Mouse (Mus musculus) testis, postnatal 14 days (tissue): ENCODE data around the gene Adgrl3.
"Not testable (repeated sequence)": the region's sequence is repeated elsewhere in the genome, so short reads cannot be mapped to it uniquely, and the experiment has no call there.

Experiments used
- DNase-seq: peaks from one replicate; pipeline ENCODE4 v3.0.0; 2021; ENCODE audit warnings: low spot score

Gene Adgrl3

GRCm38 (mm10) chr5:81405582-81406143, 385.7 kb downstream of the Adgrl3 start:
- DNase-seq = no peak

- no peak for DNase-seq
These were observed 397.4 kb downstream of the Adgrl3 start for GRCm38 (mm10) chr5:81417326-81417725.

GRCm38 (mm10) chr5:81427393-81427792, 407.5 kb downstream of the Adgrl3 start:
- DNase-seq = no peak

- DNase-seq = no peak
These were observed 416.4 kb downstream of the Adgrl3 start for GRCm38 (mm10) chr5:81436375-81436774.

- no peak for DNase-seq
These were observed 422.2 kb downstream of the Adgrl3 start for GRCm38 (mm10) chr5:81442150-81442549.

- DNase-seq = no peak
These were observed 446.0 kb downstream of the Adgrl3 start for GRCm38 (mm10) chr5:81465971-81466370.

- no peak for DNase-seq
These were observed 454.7 kb downstream of the Adgrl3 start for GRCm38 (mm10) chr5:81474681-81475080.

GRCm38 (mm10) chr5:81475406-81475805, 455.5 kb downstream of the Adgrl3 start:
- no peak for DNase-seq

GRCm38 (mm10) chr5:81475971-81476606, 456.2 kb downstream of the Adgrl3 start:
- DNase-seq = no peak

- no peak for DNase-seq
These were observed 461.0 kb downstream of the Adgrl3 start for GRCm38 (mm10) chr5:81480911-81481310.

- no peak for DNase-seq
These were observed 464.0 kb downstream of the Adgrl3 start for GRCm38 (mm10) chr5:81483890-81484289.

GRCm38 (mm10) chr5:81501076-81501475, 481.1 kb downstream of the Adgrl3 start:
- DNase-seq = no peak

GRCm38 (mm10) chr5:81518720-81519496, 499.0 kb downstream of the Adgrl3 start:
- no peak for DNase-seq

- DNase-seq = peak; percentile 53
These were observed 499.8 kb downstream of the Adgrl3 start for GRCm38 (mm10) chr5:81519497-81520382.

- DNase-seq = no peak
These were observed 502.8 kb downstream of the Adgrl3 start for GRCm38 (mm10) chr5:81522760-81523159.

GRCm38 (mm10) chr5:81524532-81524961, 504.6 kb downstream of the Adgrl3 start:
- DNase-seq = no peak

- DNase-seq = no peak
These were observed 505.4 kb downstream of the Adgrl3 start for GRCm38 (mm10) chr5:81525326-81525725.

GRCm38 (mm10) chr5:81531639-81532038, 511.7 kb downstream of the Adgrl3 start:
- no peak for DNase-seq

- DNase-seq = no peak
These were observed 530.3 kb downstream of the Adgrl3 start for GRCm38 (mm10) chr5:81550211-81550610.

- DNase-seq = not testable (repeated sequence)
These were observed 535.2 kb downstream of the Adgrl3 start for GRCm38 (mm10) chr5:81555149-81555548.

GRCm38 (mm10) chr5:81556008-81556407, 536.1 kb downstream of the Adgrl3 start:
- DNase-seq = no peak

- no peak for DNase-seq
These were observed 539.0 kb downstream of the Adgrl3 start for GRCm38 (mm10) chr5:81558965-81559364.
